Mouse (Mus musculus): ENCODE measurements around the gene Snx3.

Gene Snx3

DNA sequence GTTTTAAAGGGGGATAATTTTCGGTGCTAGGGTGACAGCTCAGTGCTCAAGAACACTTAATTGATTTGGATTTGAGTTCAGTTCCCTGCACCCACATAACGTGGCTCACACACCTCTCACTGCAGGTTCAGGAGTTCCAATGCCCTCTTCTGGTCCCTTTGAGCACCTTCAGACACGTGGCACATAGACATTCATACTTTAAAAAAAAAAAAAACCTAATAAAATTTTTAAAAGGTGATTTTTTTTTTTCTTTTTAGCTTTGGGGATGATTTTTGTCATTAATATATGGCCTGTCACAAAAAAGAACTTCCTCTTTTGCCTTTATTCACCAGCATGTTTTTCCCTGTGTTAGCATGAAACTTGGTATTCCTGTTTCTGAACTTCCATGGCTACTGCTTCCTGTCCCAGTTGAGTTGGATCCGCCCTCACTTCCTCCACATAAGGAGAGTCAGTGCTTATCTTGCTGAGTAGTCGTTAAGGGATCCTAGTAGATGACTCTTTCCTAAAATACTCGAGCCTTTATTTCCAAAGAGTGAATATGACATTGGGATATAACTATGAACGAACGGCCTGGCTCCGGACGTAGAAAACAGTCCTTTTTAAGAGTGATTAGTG is 2.4 kb downstream of the Snx3 start:
- DNase-seq (ENCODE audit: low read depth, low spot score): no peak

DNA sequence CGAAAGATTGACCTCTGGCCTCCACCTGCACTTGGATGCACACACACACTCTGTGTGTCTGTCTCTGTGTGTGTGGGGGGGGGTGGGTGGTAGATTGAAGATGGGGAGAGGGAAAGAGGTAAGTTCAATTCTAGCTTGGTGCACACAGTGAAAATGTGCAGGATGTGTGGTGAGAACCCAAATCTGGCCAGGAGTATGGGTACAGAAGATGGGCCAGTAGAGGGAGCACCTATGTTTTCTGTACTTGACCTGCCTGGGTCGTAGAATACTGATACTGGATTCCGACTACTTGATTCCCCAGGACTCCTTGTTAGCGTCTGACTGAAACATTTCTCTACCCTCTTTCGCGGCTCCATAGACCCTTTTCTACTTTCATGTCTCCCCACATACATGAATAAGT is 8.3 kb downstream of the Snx3 start:
- DNase-seq (ENCODE audit: low read depth, low spot score): no peak

- DNase-seq (ENCODE audit: low read depth, low spot score): no peak
These were observed 9.6 kb downstream of the Snx3 start for GRCm38 (mm10) chr10:42511184-42512135.

DNA sequence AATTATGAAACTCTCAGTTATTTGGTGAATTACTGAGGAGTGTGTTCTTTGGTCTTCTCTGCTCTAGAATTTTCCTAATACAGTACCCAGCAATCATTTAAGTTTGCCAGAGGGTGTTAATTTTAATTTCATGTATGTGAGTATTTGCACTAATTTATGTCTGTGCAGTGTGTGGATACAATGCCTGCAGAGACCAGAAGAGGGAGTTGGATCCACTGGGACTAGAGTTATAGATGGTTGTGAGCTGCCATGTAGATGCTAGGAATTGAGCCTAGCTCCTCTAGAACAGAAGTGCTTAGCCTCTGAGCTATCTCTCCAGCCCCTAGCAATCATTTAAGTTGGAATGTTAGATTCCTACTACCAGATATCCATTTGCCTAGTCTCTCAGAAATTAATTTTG is 12.3 kb downstream of the Snx3 start:
- DNase-seq (ENCODE audit: low read depth, low spot score): no peak

- no peak for DNase-seq (ENCODE audit: low read depth, low spot score)
These were observed 16.5 kb downstream of the Snx3 start for GRCm38 (mm10) chr10:42518363-42518762.

DNA sequence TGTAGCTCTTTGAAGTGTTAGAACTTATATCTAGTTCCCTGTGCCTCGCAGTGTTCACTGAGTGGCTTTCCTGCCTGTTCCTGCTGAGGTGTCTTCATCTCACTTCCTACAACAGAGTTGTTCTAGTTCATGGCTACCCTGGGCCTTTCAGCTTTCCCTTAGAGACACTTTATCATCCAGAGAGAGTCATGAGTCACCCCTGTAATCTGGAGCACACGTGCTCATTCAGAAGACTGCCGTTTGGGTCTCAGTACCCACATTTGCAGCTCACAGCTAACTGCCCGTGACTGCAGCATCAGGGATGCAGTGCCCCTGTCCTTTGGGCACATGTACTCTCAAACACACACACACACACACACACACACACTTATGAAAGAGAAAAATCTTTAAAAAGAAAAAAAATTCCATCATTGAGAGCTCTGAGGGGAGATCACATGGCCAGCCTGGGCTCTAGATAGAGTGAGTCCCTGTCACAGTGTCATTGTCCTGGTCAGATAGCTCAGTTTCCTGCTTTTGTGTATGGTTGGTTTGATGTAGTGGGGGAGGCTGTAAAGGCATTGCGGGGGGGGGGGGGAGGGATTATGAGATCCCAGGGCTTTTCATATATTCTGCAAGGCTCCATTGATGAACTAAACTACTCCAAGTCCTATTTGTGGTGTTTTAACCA is 19.6 kb downstream of the Snx3 start:
- peak; percentile 49 for DNase-seq (ENCODE audit: low read depth, low spot score)

DNA sequence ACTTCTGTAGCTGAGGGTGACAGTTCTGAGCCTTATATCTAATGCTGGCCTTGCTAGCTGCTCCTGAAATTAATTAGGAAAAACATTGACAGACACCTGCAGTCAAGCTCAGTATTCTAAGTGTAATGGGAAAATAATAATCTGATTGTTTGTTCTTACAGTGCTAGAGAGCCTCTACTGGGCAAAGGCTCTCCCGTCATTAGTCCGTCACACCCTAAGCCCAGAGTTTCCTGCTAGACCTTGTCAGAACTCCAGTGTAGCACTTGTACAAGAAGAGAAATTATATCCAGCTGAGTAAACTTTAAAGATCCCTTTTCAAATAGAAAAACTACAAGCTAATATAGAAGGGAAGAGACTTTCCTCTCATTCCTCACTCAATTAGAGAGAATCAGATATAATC is 21.1 kb downstream of the Snx3 start:
- DNase-seq (ENCODE audit: low read depth, low spot score): no peak

DNA sequence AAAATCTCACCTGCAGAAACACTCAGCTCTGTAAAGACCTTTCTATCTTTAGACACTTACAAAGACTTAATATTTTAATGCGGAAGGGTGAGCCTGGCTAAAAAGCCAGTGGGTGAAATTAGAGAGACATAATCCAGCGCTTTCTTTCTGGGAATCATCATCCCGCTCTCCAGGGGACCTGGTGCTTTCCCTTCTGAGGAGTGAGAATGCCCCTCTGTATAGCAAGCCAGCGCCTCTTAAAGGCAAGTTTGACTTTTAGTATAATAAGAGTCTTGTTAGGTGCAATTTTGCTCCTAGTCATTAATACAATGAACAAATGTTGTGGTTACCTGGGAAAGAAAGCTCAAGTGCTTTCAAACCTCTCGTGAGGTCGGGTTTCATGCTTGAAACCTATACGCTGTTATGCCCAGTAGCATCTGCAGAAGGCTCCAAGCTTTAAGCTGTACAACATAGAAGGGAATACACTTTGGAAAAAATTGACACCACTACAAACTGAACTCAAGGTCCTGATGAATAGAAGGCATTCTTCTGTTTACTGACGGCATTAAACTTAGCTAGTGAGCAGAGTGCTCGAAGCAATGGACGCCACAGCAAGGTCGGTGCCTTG is 21.8 kb downstream of the Snx3 start:
- no peak for DNase-seq (ENCODE audit: low read depth, low spot score)

GRCm38 (mm10) chr10:42525682-42526081 is 23.9 kb downstream of the Snx3 start:
- no peak for DNase-seq (ENCODE audit: low read depth, low spot score)

GRCm38 (mm10) chr10:42533836-42534453 is 32.1 kb downstream of the Snx3 start:
- no peak for DNase-seq (ENCODE audit: low read depth, low spot score)

DNA sequence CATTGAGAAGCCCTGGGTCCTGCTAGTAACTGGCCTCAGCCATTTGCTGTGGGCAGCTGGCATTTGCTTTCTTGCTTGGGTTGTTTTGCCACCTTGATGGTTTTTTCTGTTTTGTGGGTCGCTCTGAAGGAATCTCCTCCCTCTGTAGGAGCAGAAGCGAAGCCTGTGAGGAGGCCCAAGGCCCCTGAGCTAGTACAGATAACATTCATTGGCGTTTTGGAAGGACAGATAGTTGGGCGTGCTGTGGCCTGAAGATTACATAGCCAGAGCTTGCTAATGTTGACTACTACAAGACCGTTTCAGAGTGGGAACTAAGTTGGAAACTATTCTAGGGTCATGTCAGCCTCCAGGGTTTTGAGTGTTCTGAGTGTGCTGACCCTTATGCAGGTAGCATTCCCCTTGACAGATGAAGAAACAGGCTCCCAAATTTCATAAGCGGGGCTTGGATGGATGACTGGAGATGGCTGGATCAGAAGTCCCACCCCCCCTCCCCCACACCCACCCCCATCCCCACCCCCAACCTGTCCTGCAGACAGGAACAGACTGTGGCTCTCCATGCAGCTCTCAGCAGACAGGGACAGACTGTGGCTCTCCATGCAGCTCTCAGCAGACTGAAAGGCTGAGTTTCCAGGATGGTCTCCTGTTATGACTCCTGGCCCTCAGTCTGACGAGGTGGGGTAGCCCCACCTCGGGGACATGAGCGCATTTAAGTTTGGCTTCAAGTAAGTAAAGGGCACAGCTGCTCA is 35.9 kb downstream of the Snx3 start:
- DNase-seq (ENCODE audit: low read depth, low spot score): no peak

- no peak for DNase-seq (ENCODE audit: low read depth, low spot score)
These were observed 44.1 kb downstream of the Snx3 start for GRCm38 (mm10) chr10:42545707-42546503.

DNA sequence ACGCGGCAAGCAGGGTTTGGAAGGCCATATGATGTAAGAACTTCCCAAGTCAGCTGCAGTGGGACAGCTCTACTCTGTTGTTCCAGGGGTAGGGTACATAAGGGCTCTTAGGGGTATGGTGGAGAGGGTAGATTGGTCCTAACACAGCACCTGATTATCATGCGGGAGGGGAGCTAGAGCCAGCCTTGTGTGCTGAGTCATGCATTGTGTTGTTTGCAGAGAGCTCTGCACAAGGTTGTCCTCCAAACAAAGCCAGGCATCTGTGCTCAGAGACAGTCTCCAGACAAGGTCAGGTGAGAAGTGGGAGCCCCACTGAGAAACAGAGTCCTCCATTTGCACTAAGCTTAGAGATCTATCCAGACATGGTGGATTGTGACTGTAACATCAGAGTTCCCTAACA is 44.7 kb downstream of the Snx3 start:
- no peak for DNase-seq (ENCODE audit: low read depth, low spot score)

- DNase-seq (ENCODE audit: low read depth, low spot score): no peak
These were observed 57.9 kb downstream of the Snx3 start for GRCm38 (mm10) chr10:42559581-42560200.

DNA sequence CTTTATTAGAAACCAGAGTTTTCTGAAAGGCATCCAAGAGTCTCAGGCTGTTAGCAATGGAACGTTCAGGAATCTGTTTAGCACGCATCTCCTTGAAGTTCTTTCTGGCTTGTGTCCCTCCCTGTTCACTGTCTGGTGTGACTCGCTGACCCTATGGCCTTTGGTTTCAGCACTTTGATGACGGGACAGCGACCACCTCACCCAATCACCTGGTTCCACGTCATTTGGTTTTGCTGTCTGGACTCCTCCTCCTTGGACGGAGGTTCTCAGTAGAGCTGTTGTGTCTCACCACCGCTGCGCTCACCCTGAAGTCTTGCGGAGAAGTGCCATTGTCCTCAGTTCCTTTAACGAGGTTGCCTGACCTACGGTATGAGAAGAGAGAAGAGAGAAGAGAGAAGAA is 60.4 kb downstream of the Snx3 start:
- DNase-seq (ENCODE audit: low read depth, low spot score): no peak

GRCm38 (mm10) chr10:42572567-42572966 is 70.7 kb downstream of the Snx3 start:
- no peak for DNase-seq (ENCODE audit: low read depth, low spot score)

GRCm38 (mm10) chr10:42572971-42573370 is 71.1 kb downstream of the Snx3 start:
- DNase-seq (ENCODE audit: low read depth, low spot score): no peak

DNA sequence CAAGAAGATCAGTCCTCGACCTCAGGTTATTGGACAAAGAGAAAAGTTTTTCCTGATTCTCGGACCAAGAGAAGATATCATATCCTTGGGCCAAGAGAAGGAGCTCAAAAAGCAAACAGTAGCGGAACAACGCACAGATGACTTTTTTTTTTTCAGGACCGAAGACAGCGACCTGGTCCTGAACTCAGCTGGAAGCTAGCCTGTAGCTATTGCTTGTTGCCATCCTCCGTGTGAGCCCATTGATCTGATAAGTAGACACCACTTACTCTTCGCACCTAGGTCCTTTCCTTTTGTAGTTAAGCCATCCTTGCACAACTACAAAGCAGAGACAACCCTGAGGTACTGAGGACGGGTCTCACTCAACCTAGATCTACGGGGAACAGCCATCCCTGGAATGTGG is 72.8 kb downstream of the Snx3 start:
- DNase-seq (ENCODE audit: low read depth, low spot score): no peak

GRCm38 (mm10) chr10:42577525-42578280 is 75.9 kb downstream of the Snx3 start:
- DNase-seq (ENCODE audit: low read depth, low spot score): no peak

Data from brain, adult 2 months (tissue).